Mouse (Mus musculus) hematopoietic multipotent progenitor cell, adult 10-12 weeks (in vitro differentiated cells): ENCODE measurements around the gene Smyd2. TPM values are rescaled to one million over a fixed set of nuclear protein-coding genes. Genes with fewer than 3 reads are reported as not detected.

Source experiments
- polyA plus RNA-seq: library from polyadenylated mRNA; stranded (reverse); fragments of >175 nt; gene quantifications from 2 replicates; pipeline ENCODE4 v1.2.3, GENCODE M21; 2012; ENCODE audit warnings: low replicate concordance

Gene Smyd2
- 4.2 and 5.2 TPM in 2 replicates for polyA plus RNA-seq

DNA sequence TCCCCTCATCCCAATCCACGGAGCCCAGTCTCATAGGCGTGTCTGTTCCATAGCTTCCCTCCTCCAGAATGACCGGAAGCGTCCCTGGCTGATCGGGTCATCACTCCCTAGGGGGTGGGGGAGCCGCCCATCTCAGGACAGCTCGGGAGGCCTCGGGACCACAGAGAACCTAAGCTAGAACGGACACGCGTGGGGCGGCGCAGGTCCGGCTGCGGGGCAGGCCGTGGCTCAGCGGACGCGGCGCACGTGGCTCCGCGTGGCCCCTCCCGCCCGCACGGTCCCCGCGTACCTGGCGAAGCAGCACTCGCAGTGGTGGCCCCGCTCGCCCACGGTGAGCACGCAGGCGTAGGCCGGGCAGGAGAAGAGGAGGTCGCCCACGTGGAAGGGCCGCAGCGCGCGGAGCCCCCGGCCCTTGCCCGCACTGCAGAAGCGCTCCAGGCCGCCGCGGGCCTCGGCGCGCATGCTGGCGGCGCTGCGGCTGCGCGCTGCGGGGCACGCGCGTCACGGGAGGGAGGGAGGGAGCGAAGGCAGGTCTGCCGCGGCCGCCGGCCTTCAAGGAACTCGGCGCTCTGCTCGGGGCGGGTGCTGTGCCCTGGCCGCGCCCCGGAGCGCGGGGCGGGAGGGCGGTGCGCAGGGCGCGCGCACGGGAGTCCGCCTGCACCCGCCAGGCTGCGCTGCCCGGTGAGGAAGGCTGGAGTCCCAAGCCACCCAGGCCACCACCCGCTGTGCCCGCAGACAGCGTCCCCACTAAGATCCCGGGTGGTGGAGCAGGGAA lies at the start of gene Smyd2:
TSS of gene Smyd2 (minus strand) at position 546 of the 775 bp plus-strand sequence.

Other genes with a start within 250 kb of the Smyd2 start
- 0.48 and 2.0 TPM in 2 replicates for gene Cenpf, start 234.3 kb downstream of the Smyd2 start, polyA plus RNA-seq
- 24.8 and 78.8 TPM in 2 replicates for gene Ptpn14, start 194.1 kb downstream of the Smyd2 start, polyA plus RNA-seq
- 0.79 and 0.84 TPM in 2 replicates for gene Prox1, start 248.4 kb upstream of the Smyd2 start, polyA plus RNA-seq